Mouse (Mus musculus) layer of hippocampus, adult 8-10 months (tissue): Measurements from ENCODE around the gene Gabrp. TPM values are rescaled to one million over a fixed set of nuclear protein-coding genes. Genes with fewer than 3 reads are reported as not detected.

Source experiments
- DNase-seq, 2 experiments: peaks; one replicate each; pipeline ENCODE4 v3.0.0; 2022; ENCODE audit warnings: low spot score in 2 of 2
- total RNA-seq, 4 experiments: library from RNA; stranded (reverse); gene quantifications; 2 replicates each; pipeline ENCODE4 v1.2.4; 2022

Gabrp gene
- total RNA-seq, 4 experiments from 2014 or later = not detected

DNA sequence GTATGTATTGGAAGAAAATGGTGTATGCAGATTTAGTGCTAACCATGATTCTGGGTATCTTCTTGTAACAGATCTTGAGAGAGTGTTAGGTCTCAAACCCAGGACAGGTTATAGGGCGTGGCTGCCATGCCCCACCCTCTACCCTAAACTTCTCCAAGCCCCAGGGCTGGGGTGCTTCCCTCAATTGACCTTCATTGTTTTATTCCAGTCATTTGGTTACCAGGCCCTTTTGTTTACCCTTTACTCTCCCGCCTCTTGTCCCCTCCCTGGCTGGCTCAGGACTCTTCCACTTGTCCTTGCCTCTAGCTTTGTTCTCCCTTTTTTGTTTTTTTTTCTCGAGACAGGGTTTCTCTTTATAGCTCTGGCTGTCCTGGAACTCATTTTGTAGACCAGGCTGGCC lies 45.2 kb downstream of the Gabrp start:
- DNase-seq = no peak

DNA sequence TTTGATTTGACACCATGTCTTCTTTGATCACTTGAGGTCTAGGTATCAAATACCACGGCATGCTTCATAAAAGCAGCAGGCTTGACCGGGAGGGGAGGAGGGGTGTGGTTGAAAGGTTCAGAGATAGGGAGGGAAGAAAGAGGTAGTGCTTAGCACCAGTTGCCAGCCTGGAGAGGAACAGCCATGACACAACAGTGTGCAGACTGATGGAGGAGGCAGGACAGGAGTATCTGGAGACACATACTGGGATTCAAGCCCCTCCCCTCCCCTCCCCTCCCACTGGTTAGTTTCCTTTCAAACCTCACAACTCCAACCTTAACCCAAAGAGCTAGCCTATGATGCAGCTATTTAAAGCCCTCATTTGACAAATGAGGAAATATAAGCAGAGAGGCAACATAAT lies 49.2 kb downstream of the Gabrp start:
- no peak for DNase-seq

DNA sequence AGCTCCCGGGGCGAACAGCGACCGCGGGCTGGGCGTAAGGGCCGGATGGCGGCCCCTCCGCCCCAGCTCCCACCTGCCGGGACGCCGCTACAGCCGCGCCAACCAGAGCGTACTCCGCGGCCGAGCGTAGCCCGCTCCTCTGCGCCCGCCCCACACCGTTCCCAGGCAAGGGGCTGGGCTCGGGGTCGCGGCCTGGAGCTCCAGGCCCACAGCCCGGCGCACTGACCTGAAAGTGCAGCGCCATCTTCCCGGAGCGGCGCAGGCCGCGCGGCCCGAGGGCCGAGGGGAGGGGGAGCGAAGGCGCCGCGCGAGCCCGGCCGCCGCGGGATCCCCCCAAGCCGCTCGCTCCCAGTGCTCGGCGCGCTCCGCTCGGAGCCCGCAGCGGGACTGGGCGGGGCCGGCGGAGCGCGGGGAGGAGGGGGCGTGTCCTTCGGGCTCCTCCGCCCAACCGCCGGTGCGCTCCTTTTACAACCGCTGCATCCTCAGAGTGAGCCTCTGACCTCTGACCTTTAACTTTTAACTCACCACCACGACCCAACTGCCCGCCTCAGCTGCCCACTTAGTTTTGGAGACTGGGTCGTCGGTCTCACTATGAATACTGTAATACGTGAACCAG lies 65.3 kb downstream of the Gabrp start, which contains the start of gene Ranbp17:
TSS of gene Ranbp17 (minus strand) at position 371 of the 616 bp plus-strand sequence.
- peak; percentile 5 to 9 for DNase-seq

GRCm38 (mm10) chr11:33512854-33513375 lies 65.8 kb downstream of the Gabrp start:
- DNase-seq = peak; percentile 48 to 49

DNA sequence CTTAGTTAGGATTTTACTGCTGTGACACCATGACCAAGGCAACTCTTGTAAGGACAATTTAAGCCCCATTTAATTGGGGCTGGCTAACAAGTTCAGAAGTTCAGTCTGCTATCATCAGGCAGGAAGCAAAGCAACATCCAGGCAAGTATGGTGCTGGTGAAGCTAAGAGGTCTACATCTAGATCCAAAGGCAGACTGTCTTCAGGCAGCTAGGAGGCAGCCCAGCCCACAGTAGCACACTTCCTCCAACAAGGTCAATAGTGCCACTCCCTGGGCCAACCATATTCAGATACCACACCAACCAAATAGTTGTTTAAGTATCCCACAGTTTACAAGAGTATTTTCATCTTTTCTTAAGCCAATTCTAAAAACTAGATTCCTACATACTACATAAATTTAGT lies 69.4 kb downstream of the Gabrp start:
- DNase-seq = no peak

Other genes starting within 250 kb of the Gabrp start
- gene Ranbp17, start 65.2 kb downstream of the Gabrp start, total RNA-seq = 10 to 100 TPM in 2 of 4 experiments, 1 to 10 TPM in 2; 7.3 to 10.9 (median 9.0) TPM
- gene D130052B06Rik, start 20.3 kb upstream of the Gabrp start, total RNA-seq = not detected